Comparison of ENCODE assay signal across 26 mouse cellular contexts in the genomic region with DNA sequence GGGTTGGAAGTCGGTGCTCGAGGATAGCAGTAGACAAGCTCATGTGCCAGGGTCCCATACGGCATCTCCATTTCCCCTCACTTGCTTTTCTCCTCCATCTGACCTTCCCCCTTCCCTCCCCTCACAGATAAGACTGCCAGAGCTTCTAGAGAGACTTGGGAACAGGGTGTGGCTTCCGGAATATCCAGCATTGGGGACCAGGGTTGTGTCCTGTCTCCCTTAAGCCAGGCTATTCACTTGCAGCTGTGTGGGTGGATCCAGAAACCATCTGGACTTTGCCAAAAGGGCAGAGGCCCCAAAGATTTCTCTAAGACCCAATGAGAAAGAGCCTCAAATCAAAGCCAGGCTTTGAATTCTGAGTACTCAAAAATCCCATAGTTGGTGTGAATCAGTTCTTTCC. TPM values are rescaled to one million over a fixed set of nuclear protein-coding genes. Genes with fewer than 3 reads are reported as not detected.
A peak's percentile ranks its signal among the peaks of the same experiment; 100 is the strongest.
DNase-seq lines count a peak whose midpoint lies in the region; ATAC-seq and TF ChIP-seq lines count a peak whose summit lies in the region.
"Had no signal": no experiment of that assay in that cellular context is flagged by ENCODE, and none has a peak within 500 bp of the region (broad histone marks: within the 10 kb centered on the region; RNA-seq: fewer than 3 reads in every experiment).

No protein-coding gene starts in this region.

- H3K36me3 ChIP-seq in heart, postnatal 0 days (replicated peaks; ENCODE audit: control insufficient read depth, insufficient read depth, low read length), result no peaks in the 10 kb centered on the region
- H3K36me3 ChIP-seq in embryonic facial prominence, embryonic 10.5 days (replicated peaks), result no peaks in the 10 kb centered on the region
- H3K36me3 ChIP-seq: heart, embryonic 13.5 days; hindbrain, embryonic 13.5 days; midbrain, embryonic 13.5 days; neural tube, embryonic 13.5 days had no signal

- ATAC-seq in heart, postnatal 0 days (ENCODE audit: insufficient read depth, low read depth), result no peak
- ATAC-seq in CD4-positive, CD25-positive, alpha-beta regulatory T cell, adult 4 months, result no peak
- ATAC-seq: forebrain, embryonic 14.5 days; intestine, postnatal 0 days; midbrain, embryonic 13.5 days had no signal

- no peaks in the 10 kb centered on the region for H3K27me3 ChIP-seq in heart, postnatal 0 days (ENCODE audit: control insufficient read depth, insufficient read depth, low read length)
- peaks cover 15% of the 10 kb centered on the region for H3K27me3 ChIP-seq in embryonic facial prominence, embryonic 10.5 days (replicated peaks; ENCODE audit: low read depth, poor library complexity, severe bottlenecking)
- H3K27me3 ChIP-seq: heart, embryonic 13.5 days; neural tube, embryonic 13.5 days had no signal

- no peak overlapping the region for H3K4me3 ChIP-seq in heart, postnatal 0 days (ENCODE audit: low read depth, low read length)
- H3K4me3 ChIP-seq in embryonic facial prominence, embryonic 10.5 days, result no peak overlapping the region
- H3K4me3 ChIP-seq: heart, embryonic 13.5 days; hindbrain, embryonic 13.5 days; midbrain, embryonic 13.5 days; neural tube, embryonic 13.5 days had no signal

- WGBS in heart, postnatal 0 days, result 44% methylated on average over 4 of the region's 4 CpGs
- WGBS in embryonic facial prominence, embryonic 10.5 days, result 92% methylated on average over 4 of the region's 4 CpGs

- TF ChIP-seq EP300 in heart, postnatal 0 days (IDR thresholded peaks at IDR 0.05; ENCODE audit: low read depth), result no peak

- H3K4me1 ChIP-seq in heart, postnatal 0 days (ENCODE audit: control insufficient read depth, insufficient read depth), result peaks cover 21% of the 10 kb centered on the region
- H3K4me1 ChIP-seq in embryonic facial prominence, embryonic 10.5 days, result peaks cover 28% of the 10 kb centered on the region

- H3K4me2 ChIP-seq in heart, postnatal 0 days (ENCODE audit: low read depth, low read length), result no peak overlapping the region
- H3K4me2 ChIP-seq: heart, embryonic 13.5 days; hindbrain, embryonic 13.5 days; midbrain, embryonic 13.5 days; neural tube, embryonic 13.5 days had no signal

- TF ChIP-seq CTCF in heart, postnatal 0 days (IDR thresholded peaks at IDR 0.05; ENCODE audit: low read depth), result no peak

- no peak overlapping the region for H3K27ac ChIP-seq in heart, postnatal 0 days (ENCODE audit: low read depth)
- no peak overlapping the region for H3K27ac ChIP-seq in embryonic facial prominence, embryonic 10.5 days (replicated peaks)
- H3K27ac ChIP-seq: heart, embryonic 13.5 days; hindbrain, embryonic 13.5 days; liver, embryonic 14.5 days; macrophage; midbrain, embryonic 13.5 days; neural tube, embryonic 13.5 days had no signal

- H3K9ac ChIP-seq in heart, postnatal 0 days (replicated peaks; ENCODE audit: low read depth, low read length), result no peak overlapping the region
- H3K9ac ChIP-seq: heart, embryonic 13.5 days; hindbrain, embryonic 13.5 days; liver, embryonic 14.5 days; midbrain, embryonic 13.5 days; neural tube, embryonic 13.5 days had no signal

- no peaks in the 10 kb centered on the region for H3K9me3 ChIP-seq in heart, postnatal 0 days (replicated peaks; ENCODE audit: control insufficient read depth, low read length)
- H3K9me3 ChIP-seq in embryonic facial prominence, embryonic 10.5 days, result no peaks in the 10 kb centered on the region
- H3K9me3 ChIP-seq: heart, embryonic 13.5 days; hindbrain, embryonic 13.5 days; midbrain, embryonic 13.5 days; neural tube, embryonic 13.5 days had no signal

- DNase-seq in gastrocnemius, adult 18-20 months (ENCODE audit: low spot score), result peak; percentile 63
- DNase-seq in gastrocnemius, postnatal 4 days (ENCODE audit: low spot score in 2 of 2), result no peak
- peak; percentile 41 for DNase-seq in heart, adult 8-10 months (ENCODE audit: low spot score)
- no peak for DNase-seq in heart, postnatal 4 days
- peak; percentile 15 for DNase-seq in heart, postnatal 0 days (ENCODE audit: low spot score)
- no peak for DNase-seq in embryonic facial prominence, embryonic 10.5 days (ENCODE audit: low spot score)
- DNase-seq: adrenal gland, postnatal 10 days; cerebellum, adult 8-10 months; cerebellum, postnatal 25 days; kidney, adult 9 months; kidney, postnatal 10 days; layer of hippocampus, adult 9-11 months; liver; lung, adult 2 months; lung, postnatal 10 days; right cerebral cortex, postnatal 4 days had no signal

RNA-seq across cellular contexts. Expression of gene Wnt11, which starts 45.8 kb away (rescaled TPM):
- 1 to 10 TPM; 6.5 to 6.8 TPM for total RNA-seq in gastrocnemius, adult 18-20 months (2021)
- 10 to 100 TPM; 16.4 to 19.9 TPM for total RNA-seq in gastrocnemius, postnatal 4 days (2021)
- total RNA-seq in heart, adult 8-10 months (2022), result 1 to 10 TPM; 4.2 to 7.8 (median 6.4) TPM
- total RNA-seq in heart, postnatal 4 days (2021), result 1 to 10 TPM; 4.4 to 5.7 TPM
- total RNA-seq in heart, postnatal 0 days (2014; rRNA removed; ENCODE audit: low replicate concordance), result 22.9 and 33.9 TPM in 2 replicates
- polyA plus RNA-seq in heart, postnatal 0 days (2015; fragmentation: Nextera tagmentation; extraction: Ambion mirVana), result 4.3 and 4.4 TPM in 2 replicates
- 2.0 TPM in 2 replicates for polyA plus RNA-seq in embryonic facial prominence, embryonic 10.5 days (2016; fragmentation: Nextera tagmentation; extraction: Ambion mirVana)
- polyA plus RNA-seq in CD4-positive, CD25-positive, alpha-beta regulatory T cell, adult 4 months (2017; shearing (Covaris generic)), result not detected
- total RNA-seq: megakaryocyte-erythroid progenitor cell, adult 5-6 weeks had no signal
- polyA plus RNA-seq: macrophage had no signal

Comparison
In these comparisons a context has a peak if more than half of its experiments do, and no peak if none do; other contexts are left out.
1. DNase-seq: peak in gastrocnemius, adult 18-20 months (single experiment), heart, adult 8-10 months (single experiment) and heart, postnatal 0 days (single experiment); none in gastrocnemius, postnatal 4 days (0 of 2), heart, postnatal 4 days (single experiment) and embryonic facial prominence, embryonic 10.5 days (single experiment).